Mouse (Mus musculus): Measurements from ENCODE around the gene Cyp26b1. TPM values are rescaled to one million over a fixed set of nuclear protein-coding genes. Genes with fewer than 3 reads are reported as not detected.
"Not testable (repeated sequence)": the region's sequence is repeated elsewhere in the genome, so short reads cannot be mapped to it uniquely, and the experiment has no call there.

The Cyp26b1 gene
- polyA plus RNA-seq, 2 experiments: 0.07 TPM; not detected in 1

DNA sequence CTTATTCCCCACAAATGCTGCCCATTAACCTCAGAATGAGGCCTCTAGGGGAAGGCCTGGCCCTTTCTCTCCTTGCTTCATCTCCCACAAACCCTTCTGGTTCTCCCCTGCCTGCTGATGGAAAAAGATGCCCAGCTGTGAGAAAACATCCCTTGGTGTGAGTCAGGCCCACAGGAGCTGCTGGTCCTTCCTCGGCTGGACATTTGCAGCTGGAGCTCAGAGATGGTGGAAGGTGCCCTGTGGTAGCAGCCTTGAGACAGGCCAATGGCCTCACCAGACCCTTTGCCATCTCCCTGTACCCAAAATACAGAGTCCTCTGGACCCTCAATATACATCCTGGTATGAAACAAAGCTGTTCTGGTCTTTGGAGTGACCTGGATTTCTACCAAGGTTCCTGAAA lies 22.9 kb upstream of the Cyp26b1 start:
- DNase-seq (ENCODE audit: low read depth in 3 of 3, low spot score in 3 of 3): no peak
- 61% methylated on average over 1 of the region's 1 CpGs for WGBS (ENCODE audit: insufficient replicate concordance)
- H3K9ac ChIP-seq (replicated peaks): no peak overlapping the region
- no peak overlapping the region for H3K4me3 ChIP-seq (ENCODE audit: insufficient read depth in 1 of 2, low read depth in 2 of 2, low read length in 2 of 2)
- H3K27ac ChIP-seq: no peak overlapping the region
- no peak overlapping the region for H3K4me2 ChIP-seq (ENCODE audit: low read depth)
- H3K27me3 ChIP-seq (ENCODE audit: control insufficient read depth, insufficient read depth, low read length): no peaks in the 10 kb centered on the region
- no peak for ATAC-seq (ENCODE audit: insufficient read depth)
- no peaks in the 10 kb centered on the region for H3K9me3 ChIP-seq (ENCODE audit: control insufficient read depth, low read length)
- H3K4me1 ChIP-seq (replicated peaks; ENCODE audit: control insufficient read depth in 2 of 2, insufficient read depth in 2 of 2, low read length in 1 of 2): no peaks in the 10 kb centered on the region
- TF ChIP-seq EP300 (IDR thresholded peaks at IDR 0.05; ENCODE audit: low read depth) (no peak), CTCF (IDR thresholded peaks at IDR 0.05; ENCODE audit: low read depth) (no peak)
- H3K36me3 ChIP-seq (replicated peaks; ENCODE audit: control insufficient read depth, insufficient read depth, low read depth): no peaks in the 10 kb centered on the region

DNA sequence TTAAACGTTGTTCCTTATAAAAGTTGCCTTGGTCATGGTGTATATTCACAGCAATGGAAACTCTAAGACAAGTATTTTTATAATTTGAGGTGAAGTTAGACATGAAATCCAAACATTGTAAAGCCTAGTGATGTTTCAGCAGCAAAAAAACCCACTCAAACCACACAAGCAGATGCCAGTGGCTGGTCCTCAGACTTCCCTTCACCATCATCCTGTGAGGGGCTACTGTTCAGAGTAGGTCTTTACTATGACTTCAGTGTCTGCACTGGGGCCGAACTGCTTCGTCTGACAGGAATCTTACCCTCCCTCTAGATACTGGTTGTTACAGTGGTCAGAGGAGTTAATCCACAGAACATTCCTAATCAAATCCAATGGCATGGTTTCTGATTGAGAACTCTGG lies 19.9 kb upstream of the Cyp26b1 start:
- no peak overlapping the region for H3K9ac ChIP-seq (replicated peaks)
- H3K27ac ChIP-seq: no peak overlapping the region
- H3K4me2 ChIP-seq (ENCODE audit: low read depth): no peak overlapping the region
- ATAC-seq (ENCODE audit: insufficient read depth) (no peak), DNase-seq (ENCODE audit: low read depth in 3 of 3, low spot score in 3 of 3) (no peak)
- WGBS (ENCODE audit: insufficient replicate concordance): 55% methylated on average over 3 of the region's 3 CpGs
- H3K4me3 ChIP-seq (ENCODE audit: insufficient read depth in 1 of 2, low read depth in 2 of 2, low read length in 2 of 2): no peak overlapping the region
- H3K4me1 ChIP-seq (replicated peaks; ENCODE audit: control insufficient read depth in 2 of 2, insufficient read depth in 2 of 2, low read length in 1 of 2): no peaks in the 10 kb centered on the region
- no peaks in the 10 kb centered on the region for H3K36me3 ChIP-seq (replicated peaks; ENCODE audit: control insufficient read depth, insufficient read depth, low read depth)
- no peaks in the 10 kb centered on the region for H3K27me3 ChIP-seq (ENCODE audit: control insufficient read depth, insufficient read depth, low read length)
- no peak for TF ChIP-seq CTCF (IDR thresholded peaks at IDR 0.05; ENCODE audit: low read depth)
- no peak for TF ChIP-seq EP300 (IDR thresholded peaks at IDR 0.05; ENCODE audit: low read depth)
- H3K9me3 ChIP-seq (ENCODE audit: control insufficient read depth, low read length): no peaks in the 10 kb centered on the region

DNA sequence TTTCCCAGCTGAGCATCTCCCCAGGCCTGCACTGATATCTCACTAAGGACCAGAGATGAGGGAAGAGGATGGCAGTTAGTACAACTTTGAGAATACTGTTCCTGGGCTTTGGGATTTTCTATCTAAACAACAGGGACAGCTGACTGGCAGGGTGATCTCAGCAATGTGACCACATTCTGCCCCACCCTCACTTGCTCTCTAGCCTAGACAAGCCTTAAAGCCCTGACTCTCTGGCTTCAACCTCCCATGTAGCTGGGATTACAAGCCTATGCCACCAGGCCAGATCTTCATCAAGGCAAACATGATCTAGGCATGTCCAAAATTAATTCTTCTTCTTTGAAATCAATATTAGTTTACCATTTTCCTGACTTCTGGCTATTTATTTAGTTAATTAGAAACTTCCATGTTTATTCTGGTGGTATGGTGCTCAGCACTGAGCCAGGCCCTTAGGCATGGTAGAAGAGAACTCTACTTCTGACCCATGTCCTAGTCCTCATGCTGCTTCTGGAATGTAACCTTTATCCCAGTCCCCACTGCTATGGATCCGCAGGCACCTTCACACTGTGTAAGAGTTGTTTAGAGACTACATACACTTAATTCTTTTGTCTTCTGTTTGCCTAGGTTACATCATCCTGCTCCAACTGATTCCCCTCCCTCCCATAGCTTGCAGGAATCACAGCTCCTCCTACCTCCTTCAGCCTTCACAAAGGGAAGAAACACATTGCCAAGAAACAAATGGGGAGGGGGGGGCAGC lies 7.6 kb upstream of the Cyp26b1 start:
- DNase-seq (ENCODE audit: low read depth in 3 of 3, low spot score in 3 of 3) (no peak), ATAC-seq (ENCODE audit: insufficient read depth) (no peak)
- Histone ChIP-seq H3K36me3 (replicated peaks; ENCODE audit: control insufficient read depth, insufficient read depth, low read depth) (no peaks in the 10 kb centered on the region), H3K27me3 (ENCODE audit: control insufficient read depth, insufficient read depth, low read length) (no peaks in the 10 kb centered on the region), H3K9me3 (ENCODE audit: control insufficient read depth, low read length) (no peaks in the 10 kb centered on the region), H3K4me1 (replicated peaks; ENCODE audit: control insufficient read depth in 2 of 2, insufficient read depth in 2 of 2, low read length in 1 of 2) (no peaks in the 10 kb centered on the region), H3K27ac (no peak overlapping the region), H3K9ac (replicated peaks) (no peak overlapping the region), H3K4me3 (ENCODE audit: insufficient read depth in 1 of 2, low read depth in 2 of 2, low read length in 2 of 2) (no peak overlapping the region), H3K4me2 (ENCODE audit: low read depth) (no peak overlapping the region)
- TF ChIP-seq CTCF (IDR thresholded peaks at IDR 0.05; ENCODE audit: low read depth) (no peak), EP300 (IDR thresholded peaks at IDR 0.05; ENCODE audit: low read depth) (no peak)
- WGBS (ENCODE audit: insufficient replicate concordance): 44% methylated on average over 1 of the region's 1 CpGs

DNA sequence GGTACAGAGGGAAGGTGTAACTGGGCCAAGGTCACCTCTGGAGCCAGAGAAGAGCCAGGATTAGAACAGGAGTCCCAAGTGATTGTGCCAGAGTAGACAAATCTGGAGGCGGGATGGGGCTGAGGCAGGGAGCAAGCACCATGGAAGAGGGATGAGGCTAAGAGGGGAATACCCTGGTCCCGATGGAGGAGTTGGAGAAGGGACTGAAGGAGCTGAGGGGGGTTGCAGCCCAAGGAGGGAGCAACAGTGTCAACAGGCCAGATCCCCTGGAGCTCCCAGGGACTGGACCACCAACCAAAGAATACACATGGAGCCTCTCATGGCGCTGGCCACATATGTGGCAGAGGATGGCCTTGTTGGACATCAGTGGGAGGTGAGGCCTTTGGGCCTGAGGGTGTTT lies 5.6 kb upstream of the Cyp26b1 start:
- H3K4me3 ChIP-seq (ENCODE audit: insufficient read depth in 1 of 2, low read depth in 2 of 2, low read length in 2 of 2); H3K27ac ChIP-seq; H3K9me3 ChIP-seq (ENCODE audit: control insufficient read depth, low read length); H3K9ac ChIP-seq (replicated peaks); H3K27me3 ChIP-seq (ENCODE audit: control insufficient read depth, insufficient read depth, low read length); DNase-seq (ENCODE audit: low read depth in 3 of 3, low spot score in 3 of 3); H3K4me1 ChIP-seq (replicated peaks; ENCODE audit: control insufficient read depth in 2 of 2, insufficient read depth in 2 of 2, low read length in 1 of 2); H3K36me3 ChIP-seq (replicated peaks; ENCODE audit: control insufficient read depth, insufficient read depth, low read depth); H3K4me2 ChIP-seq (ENCODE audit: low read depth); ATAC-seq (ENCODE audit: insufficient read depth): not testable (repeated sequence)
- 56% methylated on average over 3 of the region's 3 CpGs for WGBS (ENCODE audit: insufficient replicate concordance)

DNA sequence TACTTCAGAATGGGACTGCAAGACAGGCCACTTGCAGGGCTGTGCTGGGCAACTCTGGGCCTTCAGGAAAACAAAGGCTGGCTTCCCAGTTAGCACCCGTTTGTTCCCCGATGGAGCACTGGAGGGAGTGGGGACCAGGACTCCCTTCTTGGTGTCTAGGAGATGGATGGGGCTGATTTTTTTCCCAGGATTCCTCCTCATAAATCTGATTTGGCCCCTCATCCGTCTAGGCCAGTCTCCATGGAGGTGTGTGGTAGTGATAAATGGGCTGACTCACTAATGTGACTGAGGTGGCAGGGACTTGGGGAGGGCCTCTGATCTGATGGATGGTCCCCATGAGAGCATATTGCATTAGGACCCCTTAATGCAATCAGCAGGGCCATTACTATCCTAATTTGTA lies 5.0 kb upstream of the Cyp26b1 start:
- TF ChIP-seq CTCF (IDR thresholded peaks at IDR 0.05; ENCODE audit: low read depth): no peak
- TF ChIP-seq EP300 (IDR thresholded peaks at IDR 0.05; ENCODE audit: low read depth): no peak
- WGBS (ENCODE audit: insufficient replicate concordance): 67% methylated on average over 3 of the region's 3 CpGs
- no peaks in the 10 kb centered on the region for H3K27me3 ChIP-seq (ENCODE audit: control insufficient read depth, insufficient read depth, low read length)
- no peak for ATAC-seq (ENCODE audit: insufficient read depth)
- H3K9ac ChIP-seq (replicated peaks): no peak overlapping the region
- no peak overlapping the region for H3K4me3 ChIP-seq (ENCODE audit: insufficient read depth in 1 of 2, low read depth in 2 of 2, low read length in 2 of 2)
- H3K9me3 ChIP-seq (ENCODE audit: control insufficient read depth, low read length): no peaks in the 10 kb centered on the region
- no peak overlapping the region for H3K27ac ChIP-seq
- H3K36me3 ChIP-seq (replicated peaks; ENCODE audit: control insufficient read depth, insufficient read depth, low read depth): no peaks in the 10 kb centered on the region
- no peak for DNase-seq (ENCODE audit: low read depth in 3 of 3, low spot score in 3 of 3)
- no peaks in the 10 kb centered on the region for H3K4me1 ChIP-seq (replicated peaks; ENCODE audit: control insufficient read depth in 2 of 2, insufficient read depth in 2 of 2, low read length in 1 of 2)
- no peak overlapping the region for H3K4me2 ChIP-seq (ENCODE audit: low read depth)
